Mouse (Mus musculus) testis, adult 2 months (tissue): ENCODE measurements at regions not wholly inside any gene's neighbourhood (a gene's known extent, or its start where the extent isn't known, plus 50 kb on each side); places are given as distances from the start of the nearest gene placed in this dataset.

Source experiments
- CTCF ChIP-seq: fragments of 200-500 bp; IDR thresholded peaks from 2 replicates; pipeline ENCODE4 v1.5.1; 2012; ENCODE audit warnings: low read depth, mild to moderate bottlenecking, inconsistent platforms, low read length, moderate library complexity; ENCODE audit not compliant: control insufficient read depth, insufficient read depth, insufficient replicate concordance
- POLR2A ChIP-seq: fragments of 200-500 bp; IDR thresholded peaks from 2 replicates; pipeline ENCODE4 v1.6.1; 2012; ENCODE audit warnings: low read depth, mild to moderate bottlenecking, inconsistent platforms, low read length, moderate library complexity; ENCODE audit not compliant: control insufficient read depth

DNA sequence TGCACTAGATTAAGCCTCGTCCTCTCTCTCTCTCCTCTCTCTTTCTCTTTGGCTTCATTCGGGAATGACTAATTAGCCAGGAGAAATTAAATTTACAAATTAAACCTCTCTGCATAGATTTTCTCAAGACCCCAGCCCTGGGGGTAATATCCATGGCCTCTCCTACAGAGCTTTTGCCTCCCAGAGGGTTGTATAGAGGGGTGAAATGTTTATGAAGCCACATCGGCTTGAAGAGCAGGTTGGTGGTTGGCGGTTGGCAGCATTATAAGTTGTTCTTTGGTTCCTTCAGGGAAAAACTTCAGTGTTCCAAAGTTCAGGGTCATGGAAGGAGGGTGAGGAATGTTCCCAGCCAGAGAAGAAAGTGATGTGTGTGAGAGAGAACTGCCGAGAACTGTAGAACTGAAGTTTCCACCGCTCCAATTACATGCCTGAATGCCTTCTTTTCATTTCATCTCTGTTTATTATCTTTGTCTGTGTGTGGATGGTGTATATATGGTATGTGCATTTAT lies 97.4 kb upstream of the Adgrf1 start:
- no peak for TF ChIP-seq CTCF
- TF ChIP-seq POLR2A = no peak
